Mouse (Mus musculus): ENCODE data around the gene Krr1. TPM values are rescaled to one million over a fixed set of nuclear protein-coding genes. Genes with fewer than 3 reads are reported as not detected.

Gene Krr1
- 47.2 TPM for polyA plus RNA-seq (2017; shearing (Covaris generic))

DNA sequence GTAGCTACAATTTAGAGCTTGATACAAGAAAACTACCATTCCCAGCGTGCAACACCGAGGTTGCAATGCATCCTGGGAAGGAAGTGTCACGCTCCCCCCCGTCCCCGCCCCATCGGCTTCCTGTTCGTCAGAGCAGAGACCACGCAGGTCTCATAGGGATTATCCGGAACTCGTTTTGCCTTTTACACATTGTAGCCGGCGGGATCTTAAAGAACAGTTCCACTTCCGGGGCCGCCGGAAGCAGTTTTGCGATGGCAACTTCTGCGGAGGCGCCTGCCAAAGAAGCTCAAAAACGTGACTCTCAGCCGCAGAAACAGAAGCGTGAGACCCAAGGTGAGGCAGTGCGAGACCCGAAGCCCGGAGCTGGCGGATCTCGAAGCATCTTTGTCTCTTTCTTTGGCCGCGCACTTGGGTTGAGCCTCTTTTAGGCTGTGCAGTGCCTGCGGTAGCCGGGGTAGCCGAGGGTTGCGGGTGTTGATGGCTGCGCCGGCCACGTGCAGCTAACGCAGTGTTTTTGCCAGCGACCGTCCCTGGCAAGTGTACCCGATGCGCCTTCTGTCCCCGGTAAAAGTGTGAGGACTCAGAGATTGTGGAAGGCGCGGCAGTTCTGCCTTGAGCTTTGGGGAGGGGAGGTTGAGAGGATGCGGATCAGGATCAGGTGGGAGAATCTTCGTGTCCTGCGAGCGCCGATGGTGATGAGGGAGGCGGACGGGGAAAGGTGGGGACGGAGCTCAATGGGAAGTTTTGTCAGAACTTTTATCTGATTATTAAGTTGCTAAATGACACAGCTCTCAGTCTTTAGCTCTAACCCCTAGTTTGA lies at the start of gene Krr1:
Gene Krr1 (plus strand): TSS at position 123 of the 820 bp plus-strand sequence.

DNA sequence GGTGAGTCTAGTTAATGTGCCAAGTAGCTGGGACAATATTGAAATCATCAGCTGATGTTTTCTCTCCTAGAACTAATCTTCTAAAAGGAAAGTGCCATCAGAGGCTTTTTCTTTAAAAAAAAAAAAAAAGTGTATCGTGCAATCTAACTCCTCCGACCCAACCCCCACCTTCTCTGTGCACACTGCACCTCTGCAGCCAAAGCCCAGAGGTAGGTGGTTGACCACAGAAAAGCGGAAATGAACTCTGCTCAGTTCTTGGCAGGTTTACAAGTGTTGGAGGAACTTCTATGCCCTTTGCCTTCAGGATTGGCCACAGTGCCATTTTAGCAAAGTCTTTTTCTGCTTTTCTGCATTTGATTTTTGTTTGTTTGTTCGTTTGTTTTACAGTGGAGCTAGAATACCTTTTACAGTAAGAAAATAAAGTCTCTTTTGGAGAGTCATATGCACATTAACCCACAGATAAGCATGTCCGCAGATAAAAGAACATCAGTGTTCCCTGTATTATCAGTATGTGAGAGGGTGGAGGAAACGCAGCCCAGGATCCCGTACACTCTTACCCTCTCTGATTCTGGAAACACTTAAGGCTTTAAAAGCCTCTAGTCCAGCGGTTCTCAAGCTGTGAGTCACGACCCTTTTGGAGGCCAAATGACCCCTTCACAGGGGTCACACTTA lies 30.2 kb downstream of the Krr1 start, which contains the start of gene Glipr1:
Gene Glipr1 (minus strand): TSS at position 88 of the 672 bp plus-strand sequence.

Other genes starting within 250 kb of the Krr1 start
- gene Glipr1, start 30.0 kb downstream of the Krr1 start, polyA plus RNA-seq (2017; shearing (Covaris generic)): 59.5 TPM
- gene Glipr1l1, start 87.5 kb downstream of the Krr1 start, polyA plus RNA-seq (2017; shearing (Covaris generic)): not detected
- not detected for gene Glipr1l2, start 110.7 kb downstream of the Krr1 start, polyA plus RNA-seq (2017; shearing (Covaris generic))
- gene Glipr1l3, start 187.7 kb downstream of the Krr1 start, polyA plus RNA-seq (2017; shearing (Covaris generic)): not detected
- not detected for gene Caps2, start 191.0 kb downstream of the Krr1 start, polyA plus RNA-seq (2017; shearing (Covaris generic))